Mouse (Mus musculus) C2C12 (cell line): ENCODE measurements at regions not wholly inside any gene's neighbourhood (a gene's known extent, or its start where the extent isn't known, plus 50 kb on each side); places are given as distances from the start of the nearest gene placed in this dataset.

ENCODE experiments used
- H3K27me3 ChIP-seq: one replicate; pipeline ENCODE4 v1.6.1; 2011; ENCODE audit not compliant: control insufficient read depth, insufficient read depth, insufficient read length
- H3K36me3 ChIP-seq: one replicate; pipeline ENCODE4 v1.6.1; 2011; ENCODE audit not compliant: control insufficient read depth, insufficient read depth
- H3K4me3 ChIP-seq: one replicate; pipeline ENCODE4 v1.5.1; 2011; ENCODE audit warnings: mild to moderate bottlenecking, control low read depth; ENCODE audit not compliant: poor library complexity, insufficient read depth, severe bottlenecking
- H3K79me2 ChIP-seq: one replicate; pipeline ENCODE4 v1.6.1; 2011; ENCODE audit not compliant: control insufficient read depth, insufficient read depth
- H3K79me3 ChIP-seq: one replicate; pipeline ENCODE4 v1.6.1; 2011; ENCODE audit warnings: low read depth, control low read depth
- H3ac ChIP-seq: one replicate; pipeline ENCODE3; 2011; ENCODE audit warnings: low read depth; ENCODE audit not compliant: control insufficient read depth, insufficient read length
- CEBPB ChIP-seq: IDR thresholded peaks from one replicate; pipeline ENCODE4 v1.6.1; 2011; ENCODE audit warnings: low read depth, mild to moderate bottlenecking, control low read depth, moderate library complexity
- CTCF ChIP-seq: IDR thresholded peaks from one replicate; pipeline ENCODE4 v1.5.1; 2011; ENCODE audit not compliant: control insufficient read depth, insufficient read depth, insufficient read length
- FOSL1 ChIP-seq: IDR thresholded peaks from one replicate; pipeline ENCODE4 v1.8.0; 2011; ENCODE audit warnings: mild to moderate bottlenecking, low read length; ENCODE audit not compliant: poor library complexity, insufficient read depth, severe bottlenecking
- MAX ChIP-seq: IDR thresholded peaks from one replicate; pipeline ENCODE4 v1.6.1; 2011; ENCODE audit warnings: mild to moderate bottlenecking, control low read depth
- MYOD1 ChIP-seq: IDR thresholded peaks from one replicate; pipeline ENCODE4 v1.6.1; 2011; ENCODE audit warnings: low read depth; ENCODE audit not compliant: control insufficient read depth, insufficient read length
- MYOG ChIP-seq: IDR thresholded peaks from one replicate; pipeline ENCODE4 v1.6.1; 2011; ENCODE audit not compliant: control insufficient read depth, insufficient read length; ENCODE audit errors: extremely low read depth
- USF1 ChIP-seq: IDR thresholded peaks from one replicate; pipeline ENCODE4 v1.6.1; 2011; ENCODE audit warnings: low read depth, mild to moderate bottlenecking, control low read depth, moderate library complexity

DNA sequence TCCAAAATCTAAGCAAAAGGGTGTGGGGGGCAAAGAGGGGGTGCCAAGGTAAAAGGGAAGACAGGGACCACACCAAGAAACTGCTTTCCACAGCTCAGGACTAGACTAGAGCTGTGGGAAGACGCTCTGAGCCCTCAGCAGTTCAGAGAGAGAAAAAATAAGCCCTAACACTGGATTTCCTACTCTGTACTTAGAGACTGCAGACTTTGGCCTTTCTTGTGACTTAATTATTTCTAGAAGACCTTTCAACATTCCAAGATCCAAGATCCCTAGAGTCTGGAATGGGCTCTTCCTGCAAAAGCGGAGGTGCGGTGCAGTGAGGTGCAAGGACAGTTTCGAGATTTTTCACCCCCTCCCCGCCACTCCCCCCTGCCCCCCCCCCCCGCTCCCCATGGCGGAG is 141.3 kb downstream of the Nkx6-1 start:
- H3K27me3 ChIP-seq, result no peaks in the 10 kb centered on the region
- TF ChIP-seq MAX, result no peak
- no peak for TF ChIP-seq CEBPB
- TF ChIP-seq USF1, result no peak
- no peak for TF ChIP-seq CTCF
- no peak for TF ChIP-seq FOSL1
- no peak for TF ChIP-seq MYOD1
- TF ChIP-seq MYOG, result no peak
- no peaks in the 10 kb centered on the region for H3K79me2 ChIP-seq
- no peak overlapping the region for H3K4me3 ChIP-seq
- no peak overlapping the region for H3ac ChIP-seq
- H3K36me3 ChIP-seq, result no peaks in the 10 kb centered on the region
- no peaks in the 10 kb centered on the region for H3K79me3 ChIP-seq

- Histone ChIP-seq H3K79me2 (no peaks in the 10 kb centered on the region), H3K79me3 (no peaks in the 10 kb centered on the region), H3K27me3 (no peaks in the 10 kb centered on the region), H3K4me3 (no peak overlapping the region), H3ac (no peak overlapping the region), H3K36me3 (no peaks in the 10 kb centered on the region)
- TF ChIP-seq CTCF, result no peak
- no peak for TF ChIP-seq CEBPB
- no peak for TF ChIP-seq FOSL1
- TF ChIP-seq MYOG, result no peak
- TF ChIP-seq MYOD1, result no peak
- no peak for TF ChIP-seq MAX
- TF ChIP-seq USF1, result no peak
Observed at GRCm38 (mm10) chr5:101520935-101521655, 143.7 kb downstream of the Nkx6-1 start.

DNA sequence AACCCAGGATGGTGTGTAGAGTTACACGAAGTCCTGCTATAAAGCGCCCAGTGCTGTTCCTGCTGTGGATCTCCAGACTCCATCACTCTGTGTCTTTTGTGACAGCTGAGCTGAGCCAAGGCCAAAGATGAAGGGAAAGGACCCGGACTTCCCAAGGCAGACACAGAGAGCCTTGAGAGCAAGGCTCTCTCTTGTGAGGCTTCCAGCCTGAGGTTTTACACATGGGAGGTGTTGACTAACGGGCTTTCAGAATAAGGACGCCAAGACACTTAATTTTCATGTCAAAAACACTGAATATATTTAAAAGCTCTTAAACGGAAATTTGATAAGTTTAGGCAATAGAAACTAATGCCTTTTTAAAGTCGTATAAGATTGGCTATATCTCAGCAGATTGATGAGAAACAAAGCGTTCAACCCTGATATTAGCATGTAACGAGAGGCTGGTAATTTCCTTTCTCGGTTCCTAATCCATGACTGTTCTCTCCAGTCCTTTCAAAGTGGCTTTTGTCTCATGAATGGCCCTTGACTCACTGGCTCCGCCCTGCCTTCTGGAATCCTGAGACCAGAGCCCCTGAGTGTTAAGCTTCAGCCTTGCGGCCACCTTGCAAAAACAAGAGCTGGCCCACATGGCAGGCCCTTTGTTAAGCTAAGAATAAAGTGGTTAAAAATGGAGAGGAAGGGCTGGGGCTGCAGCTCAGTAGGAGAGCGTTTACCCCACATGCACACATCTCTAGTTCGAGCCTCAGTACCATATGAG is 145.8 kb downstream of the Nkx6-1 start:
- Histone ChIP-seq H3K79me3 (no peaks in the 10 kb centered on the region), H3K36me3 (no peaks in the 10 kb centered on the region), H3K4me3 (no peak overlapping the region), H3K27me3 (no peaks in the 10 kb centered on the region), H3ac (no peak overlapping the region), H3K79me2 (no peaks in the 10 kb centered on the region)
- TF ChIP-seq MYOG (no peak), MAX (no peak), MYOD1 (no peak), CEBPB (no peak), FOSL1 (no peak), CTCF (no peak), USF1 (no peak)

- Histone ChIP-seq H3ac (no peak overlapping the region), H3K27me3 (no peaks in the 10 kb centered on the region), H3K4me3 (no peak overlapping the region), H3K79me2 (no peaks in the 10 kb centered on the region), H3K36me3 (no peaks in the 10 kb centered on the region), H3K79me3 (no peaks in the 10 kb centered on the region)
- no peak for TF ChIP-seq USF1
- TF ChIP-seq CTCF, result no peak
- no peak for TF ChIP-seq CEBPB
- no peak for TF ChIP-seq MAX
- TF ChIP-seq MYOG, result no peak
- TF ChIP-seq MYOD1, result no peak
- TF ChIP-seq FOSL1, result no peak
Observed at GRCm38 (mm10) chr5:101497698-101498048, 167.1 kb downstream of the Nkx6-1 start.

DNA sequence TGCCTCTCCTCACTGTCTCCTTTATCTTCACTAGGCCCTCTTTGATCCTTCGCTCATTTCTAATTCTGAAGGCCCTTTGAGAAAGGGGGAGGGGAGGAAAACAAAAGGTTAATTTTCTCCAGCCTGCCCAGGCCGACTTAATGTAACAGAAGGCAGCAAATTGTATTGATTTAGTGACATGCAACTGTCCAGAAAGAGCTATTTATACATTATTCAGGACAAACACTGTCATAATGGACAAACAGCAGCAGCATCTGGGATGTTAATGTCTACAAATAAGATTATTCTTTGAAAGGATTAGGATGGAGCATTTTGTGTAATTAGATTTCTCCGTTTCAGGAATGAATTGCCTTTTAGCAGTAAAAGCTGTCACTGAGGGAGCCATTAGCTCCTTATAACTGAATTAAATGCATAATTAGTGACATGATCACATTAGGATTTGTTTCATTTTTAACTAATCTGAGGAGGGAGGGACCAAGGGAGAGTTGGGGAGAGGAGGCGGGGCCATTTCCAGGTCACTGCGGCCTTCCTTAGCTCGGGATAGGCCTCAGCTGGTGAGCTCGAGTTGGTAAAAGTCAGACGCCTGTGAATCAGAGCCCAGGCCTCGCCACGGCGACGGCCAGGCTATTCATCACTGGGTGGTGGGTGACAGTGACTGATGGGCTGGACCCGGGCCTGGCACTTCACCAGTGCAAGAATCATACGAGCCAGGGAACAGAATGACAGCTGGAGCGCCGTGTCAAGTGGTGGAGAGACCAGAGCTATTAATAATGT is 167.7 kb downstream of the Nkx6-1 start:
- Histone ChIP-seq H3ac (no peak overlapping the region), H3K27me3 (no peaks in the 10 kb centered on the region), H3K79me3 (no peaks in the 10 kb centered on the region), H3K79me2 (no peaks in the 10 kb centered on the region), H3K36me3 (no peaks in the 10 kb centered on the region), H3K4me3 (no peak overlapping the region)
- no peak for TF ChIP-seq CTCF
- no peak for TF ChIP-seq CEBPB
- TF ChIP-seq FOSL1, result no peak
- no peak for TF ChIP-seq MYOD1
- TF ChIP-seq MYOG, result no peak
- no peak for TF ChIP-seq MAX
- TF ChIP-seq USF1, result no peak
